Mouse (Mus musculus) stomach, postnatal 0 days (tissue): ENCODE data around the gene Ankrd54.

Experiments used
- CTCF ChIP-seq: IDR thresholded peaks from 2 replicates; pipeline ENCODE4 v1.5.1; 2016; ENCODE audit warnings: antibody characterized with exemption, low read depth, mild to moderate bottlenecking, moderate library complexity
- EP300 ChIP-seq: optimal IDR thresholded peaks from 2 replicates; pipeline ENCODE3; 2016; ENCODE audit warnings: antibody characterized with exemption

- no peak for TF ChIP-seq CTCF
- no peak for TF ChIP-seq EP300
Observed at GRCm38 (mm10) chr15:79040501-79041416, 21.9 kb downstream of the Ankrd54 start.
